Mouse (Mus musculus) kidney, embryonic 15.5 days (tissue): ENCODE results near the gene Shroom3. TPM values are rescaled to one million over a fixed set of nuclear protein-coding genes. Genes with fewer than 3 reads are reported as not detected.

Source experiments
- microRNA counts: library from miRNA; unstranded; fragments of <30 nt; microRNA quantifications from one replicate; lab custom pipeline; 2016
- microRNA-seq: library from miRNA; unstranded; fragments of <30 nt; microRNA quantifications from one replicate; pipeline ENCODE4, GENCODE M21; 2016
- polyA plus RNA-seq: library from polyadenylated mRNA; unstranded; fragments of >200 nt; fragmentation: Nextera tagmentation; extraction: Ambion mirVana; gene quantifications from 2 replicates; pipeline ENCODE4 v1.2.1, GENCODE M21; 2015

Shroom3 gene
- polyA plus RNA-seq, 1 experiment from 2014 or later: 7.9 TPM

MicroRNA genes within 50 kb of the gene (microRNA counts, 519-probe panel; counts per million panel counts)
- 2,467 counts per million, percentile 41 among the panel's probes with 10 or more counts for microRNA mmu-miR-1961 (lab: Ali Mortazavi, UCI)

Small RNAs within 50 kb of the gene (microRNA-seq; reads per million reads assigned to microRNA genes)
- gene Mir1961: not detected

Other genes with a start within 250 kb of the Shroom3 start
- gene Nup54, start 248.2 kb upstream of the Shroom3 start, polyA plus RNA-seq: 54.1 and 55.1 TPM in 2 replicates
- gene Scarb2, start 176.6 kb upstream of the Shroom3 start, polyA plus RNA-seq: 9.1 and 9.7 TPM in 2 replicates
- not detected in 2 replicates for gene Fam47e, start 128.4 kb upstream of the Shroom3 start, polyA plus RNA-seq
- gene Stbd1, start 80.4 kb upstream of the Shroom3 start, polyA plus RNA-seq: 30.7 and 33.5 TPM in 2 replicates
- gene Ccdc158, start 8.2 kb upstream of the Shroom3 start, polyA plus RNA-seq: 0.94 and 0.97 TPM in 2 replicates